Mouse (Mus musculus): Measurements from ENCODE around the gene Adamts7.

Adamts7 gene

GRCm38 (mm10) chr9:90237232-90238062 lies 74.6 kb downstream of the Adamts7 start:
- DNase-seq: no peak

DNA sequence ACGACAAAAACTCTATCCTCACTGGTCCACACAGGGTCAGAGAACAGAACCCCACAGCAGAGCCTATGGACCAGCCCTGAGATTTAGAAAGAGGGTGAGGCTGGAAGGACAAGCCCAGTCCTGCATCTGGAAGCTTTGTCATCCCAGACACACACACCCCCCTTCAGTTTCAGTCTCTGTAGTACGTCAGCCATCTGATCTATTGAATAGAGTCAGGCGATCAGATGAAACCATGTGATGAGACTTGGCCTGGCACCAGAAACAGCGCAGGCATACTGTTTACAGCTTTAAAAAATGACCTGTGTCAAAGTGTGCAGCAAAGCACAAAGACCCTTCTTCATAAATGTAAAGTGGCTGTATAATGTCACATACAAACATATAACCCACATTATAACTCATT lies 77.7 kb downstream of the Adamts7 start:
- no peak for DNase-seq

DNA sequence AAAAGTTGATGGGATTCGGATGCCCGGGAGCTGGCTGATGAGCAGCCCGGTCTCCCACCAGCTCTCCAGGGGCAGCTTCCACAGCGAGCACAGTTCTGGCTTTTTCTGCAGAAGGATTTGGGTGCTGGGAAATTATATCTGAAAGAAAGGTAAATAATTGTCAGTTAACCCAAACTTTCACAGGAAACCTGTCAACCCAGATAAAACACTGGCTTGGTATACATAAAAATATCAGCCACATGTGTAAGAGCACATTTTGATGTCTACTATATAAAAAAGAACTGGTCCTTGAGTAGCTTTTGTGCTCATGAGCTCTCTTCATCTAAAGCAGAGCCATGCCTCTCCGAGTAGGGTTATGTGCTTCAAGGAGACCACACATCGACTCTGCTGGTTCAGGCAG lies 78.2 kb downstream of the Adamts7 start:
- DNase-seq: no peak

DNA sequence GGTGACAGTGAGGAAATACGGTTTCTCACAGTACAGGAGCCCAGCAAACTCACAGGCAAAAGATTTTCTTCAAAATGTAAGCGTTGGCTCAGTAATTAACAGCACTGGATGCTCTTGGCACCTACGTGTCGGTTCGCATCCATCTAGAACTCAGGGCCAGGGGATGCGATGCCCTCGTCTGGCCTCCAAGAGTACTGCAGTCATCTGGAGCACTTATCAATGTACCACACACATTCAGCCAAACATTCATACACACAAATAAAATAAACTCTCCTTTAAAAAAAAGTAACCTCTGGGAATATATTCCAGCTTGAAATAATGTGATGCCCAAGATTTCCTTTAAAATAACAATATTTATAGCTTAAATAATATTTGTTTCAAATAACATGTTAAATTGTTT lies 78.7 kb downstream of the Adamts7 start:
- DNase-seq: no peak

DNA sequence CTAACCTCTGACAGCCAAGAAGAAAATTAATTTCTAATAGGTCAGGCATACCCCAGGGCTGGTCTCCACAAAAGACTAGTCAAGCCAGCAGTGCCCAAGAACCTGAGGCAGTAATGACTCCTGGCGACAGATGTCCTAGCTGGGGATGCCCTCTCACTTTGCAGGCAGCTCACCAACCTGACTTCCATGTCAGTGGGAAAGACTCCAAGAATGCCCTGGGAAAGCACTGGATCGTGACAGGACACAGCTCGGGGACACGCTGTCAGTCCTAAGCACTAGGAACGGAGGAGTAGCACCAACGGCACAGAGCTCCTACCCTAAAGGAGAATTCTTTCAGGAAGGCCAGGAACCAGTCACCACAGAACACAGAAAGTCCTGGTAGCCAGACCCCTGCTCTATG lies 79.4 kb downstream of the Adamts7 start:
- no peak for DNase-seq

- DNase-seq: no peak
These were observed 80.0 kb downstream of the Adamts7 start for GRCm38 (mm10) chr9:90242855-90243254.

- DNase-seq: no peak
These were observed 81.7 kb downstream of the Adamts7 start for GRCm38 (mm10) chr9:90244301-90245151.

- no peak for DNase-seq
These were observed 82.3 kb downstream of the Adamts7 start for GRCm38 (mm10) chr9:90245206-90245605.

DNA sequence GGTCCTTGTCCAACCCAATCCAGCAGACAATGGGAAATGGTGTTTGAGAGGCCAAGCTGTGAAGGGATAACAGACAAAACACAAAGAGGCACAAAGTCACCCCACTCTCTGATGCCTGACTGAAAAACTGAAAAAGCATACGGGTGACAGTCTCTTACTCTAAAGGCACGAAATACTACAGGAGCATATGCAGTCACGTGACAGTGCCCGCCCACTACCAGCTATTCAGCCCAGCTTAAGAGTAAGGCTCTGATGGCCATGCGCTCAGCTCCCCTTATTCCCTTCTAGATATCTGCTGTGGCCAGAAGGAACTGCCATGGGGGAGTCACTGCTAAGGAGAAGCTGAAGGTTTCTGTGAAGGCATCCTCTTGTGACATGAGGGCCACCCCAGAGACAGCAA lies 82.9 kb downstream of the Adamts7 start:
- no peak for DNase-seq

DNA sequence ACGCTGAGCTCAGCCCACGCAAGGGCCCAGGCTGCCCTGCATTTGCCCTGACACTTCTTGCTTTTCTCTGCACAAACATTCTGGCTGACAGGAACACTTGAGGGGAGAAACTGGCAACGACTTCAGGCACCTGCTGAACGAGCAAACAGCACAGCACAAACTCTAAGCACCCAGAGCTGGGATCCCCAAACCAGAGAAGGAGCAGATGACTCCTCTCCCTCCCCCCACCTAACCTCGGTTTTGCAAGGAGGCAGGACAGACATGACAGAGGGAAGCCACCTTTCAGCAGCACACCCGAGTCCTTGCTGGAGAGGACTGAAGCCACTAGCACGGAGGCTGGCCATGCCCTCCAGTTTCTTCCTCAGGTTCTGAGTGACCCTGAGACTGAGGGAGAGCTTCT lies 84.4 kb downstream of the Adamts7 start:
- no peak for DNase-seq

- DNase-seq: no peak
These were observed 85.5 kb downstream of the Adamts7 start for GRCm38 (mm10) chr9:90248326-90248725.

DNA sequence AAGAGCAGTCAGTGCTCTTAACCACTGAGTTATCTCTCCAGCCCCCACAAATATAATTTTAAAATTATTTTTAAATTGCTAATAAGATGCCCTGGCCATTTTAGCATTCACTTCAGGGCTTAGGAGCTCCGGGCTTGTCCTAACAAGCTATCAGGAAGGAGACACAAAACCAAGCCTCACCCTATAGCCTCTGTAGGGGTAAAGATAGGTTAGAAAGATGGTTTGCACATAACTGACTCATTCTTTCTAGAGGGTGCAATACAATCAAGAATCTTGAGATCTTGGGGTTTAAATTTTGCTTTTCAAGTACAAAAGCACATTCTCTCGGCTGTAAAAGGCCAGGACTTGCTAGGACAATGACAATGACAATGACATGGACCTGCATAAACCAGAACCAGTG lies 86.2 kb downstream of the Adamts7 start:
- DNase-seq: no peak

- no peak for DNase-seq
These were observed 87.4 kb downstream of the Adamts7 start for GRCm38 (mm10) chr9:90250141-90250775.

GRCm38 (mm10) chr9:90250964-90251750 lies 88.3 kb downstream of the Adamts7 start:
- no peak for DNase-seq

DNA sequence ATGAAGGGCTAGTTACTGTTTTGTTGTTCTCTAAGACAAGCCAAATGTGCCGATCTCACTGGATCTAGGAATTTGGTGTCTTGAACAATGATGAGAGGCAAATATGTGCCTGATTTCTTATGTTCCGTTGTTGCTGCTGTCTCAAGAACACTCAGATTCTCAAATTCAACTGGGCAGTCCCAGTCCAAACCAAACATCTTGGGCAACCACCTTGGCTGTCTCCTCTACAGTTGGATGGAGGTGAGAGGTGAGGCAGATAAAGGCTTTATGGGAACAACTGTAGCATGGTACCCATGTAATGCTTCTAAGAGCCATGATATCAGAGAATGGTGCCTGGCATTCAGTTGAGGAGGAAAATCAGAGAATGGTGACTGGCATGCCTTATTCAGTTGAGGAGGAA lies 90.3 kb downstream of the Adamts7 start:
- no peak for DNase-seq

DNA sequence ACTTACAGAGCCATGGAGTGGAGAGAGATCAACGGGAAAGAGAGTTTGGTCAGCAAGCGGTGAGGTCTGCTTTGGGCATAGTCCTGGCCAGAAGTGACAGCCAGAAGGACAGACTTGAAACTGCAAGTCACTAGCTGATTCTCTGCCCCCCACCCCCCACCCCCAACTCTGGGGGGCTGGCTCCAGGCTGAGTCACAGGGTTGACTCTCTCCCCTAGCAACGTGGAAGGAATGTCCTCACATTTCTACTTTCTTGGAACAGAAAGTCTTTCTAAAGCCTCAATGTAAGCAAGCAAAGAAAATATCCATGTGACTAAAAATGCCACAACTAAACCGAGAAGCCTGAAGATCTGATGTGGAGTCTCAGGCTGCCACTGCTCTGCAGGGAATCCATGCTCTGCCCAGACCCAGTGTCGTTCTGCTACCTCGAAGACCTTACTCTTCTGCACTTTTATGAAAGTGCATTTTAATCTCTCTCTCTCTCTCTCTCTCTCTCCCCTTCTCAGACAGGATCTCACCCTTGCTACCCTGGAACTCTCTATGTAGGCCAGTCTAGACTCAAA lies 93.1 kb downstream of the Adamts7 start:
- no peak for DNase-seq

GRCm38 (mm10) chr9:90257220-90257619 lies 94.4 kb downstream of the Adamts7 start:
- no peak for DNase-seq

All from kidney, adult 9 months (tissue).